Mouse (Mus musculus) pancreas, adult 10 weeks (tissue): ENCODE results near the gene Zfp72. TPM values are rescaled to one million over a fixed set of nuclear protein-coding genes. Genes with fewer than 3 reads are reported as not detected.

Experiments
- polyA plus RNA-seq: library from polyadenylated mRNA; stranded (reverse); fragments of 350-450 nt; fragmentation: Illumina TruSeq; extraction: RNeasy Lipid Tissue Mini Kit (QIAGEN cat#74804); gene quantifications from one replicate; pipeline ENCODE4 v1.2.3, GENCODE M21; 2015; ENCODE audit warnings: low read depth, low replicate concordance; ENCODE audit not compliant: insufficient read depth

The Zfp72 gene
- polyA plus RNA-seq, result 0.63 TPM

DNA sequence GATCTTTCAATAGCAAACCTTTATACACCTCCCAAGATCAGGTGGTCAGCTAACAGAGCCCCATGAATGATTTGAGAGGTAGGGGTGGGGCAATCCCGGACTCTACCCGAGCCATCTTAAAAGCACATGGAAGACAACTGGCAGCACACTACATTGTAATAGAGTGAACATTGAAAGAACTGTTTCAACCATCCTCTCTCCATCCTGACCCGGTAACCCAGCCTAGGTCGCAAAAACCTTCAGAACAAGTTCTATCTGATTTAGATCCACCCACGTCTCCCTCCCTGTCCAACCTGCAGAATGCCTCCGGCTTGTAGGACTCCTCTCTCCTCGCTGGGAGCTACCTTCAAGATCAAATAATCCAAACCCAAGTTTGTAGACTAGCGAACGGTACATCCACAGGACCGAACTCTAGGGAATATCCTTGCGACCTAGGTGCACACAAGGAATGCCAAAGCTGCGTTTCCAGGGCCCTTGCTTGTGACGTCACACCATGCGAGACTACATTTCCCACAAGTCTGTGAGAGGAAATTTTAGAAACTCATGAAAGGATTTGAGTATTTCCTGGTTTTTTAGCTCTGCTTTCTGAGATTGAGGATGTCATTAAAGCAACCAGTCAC, at the start of gene Zfp72:
Zfp72 (minus strand) TSS at position 466 of the 620 bp plus-strand sequence.

DNA sequence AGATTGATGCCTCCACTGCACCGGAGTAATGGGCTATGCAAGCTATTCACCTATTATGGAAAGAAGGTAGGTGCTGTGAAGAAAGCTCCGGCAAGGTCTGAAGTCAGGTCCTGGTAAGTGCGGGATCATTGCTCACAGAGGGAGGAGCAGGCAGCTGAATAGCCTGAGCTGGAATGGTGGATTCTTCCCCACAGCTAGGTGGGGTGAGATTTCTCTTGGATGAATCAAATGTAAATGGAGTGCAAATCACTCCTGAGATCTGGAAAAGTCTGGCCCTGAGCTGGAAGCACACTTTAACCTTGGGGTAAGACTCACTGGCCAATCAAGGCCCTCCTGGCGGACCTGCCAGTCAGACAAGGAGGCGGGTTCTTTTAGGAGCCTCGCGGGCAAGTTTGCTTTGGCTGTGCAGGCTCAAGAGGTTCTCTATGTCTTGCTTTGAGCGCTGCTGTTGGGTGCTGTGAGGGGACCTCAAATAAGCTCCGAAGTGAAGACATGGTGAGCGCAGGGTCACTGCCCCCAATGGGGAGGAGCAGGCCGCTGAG, 8.7 kb upstream of the Zfp72 start, which contains the start of gene Ftl1-ps1:
Ftl1-ps1 (plus strand) TSS at position 397 of the 542 bp plus-strand sequence.

DNA sequence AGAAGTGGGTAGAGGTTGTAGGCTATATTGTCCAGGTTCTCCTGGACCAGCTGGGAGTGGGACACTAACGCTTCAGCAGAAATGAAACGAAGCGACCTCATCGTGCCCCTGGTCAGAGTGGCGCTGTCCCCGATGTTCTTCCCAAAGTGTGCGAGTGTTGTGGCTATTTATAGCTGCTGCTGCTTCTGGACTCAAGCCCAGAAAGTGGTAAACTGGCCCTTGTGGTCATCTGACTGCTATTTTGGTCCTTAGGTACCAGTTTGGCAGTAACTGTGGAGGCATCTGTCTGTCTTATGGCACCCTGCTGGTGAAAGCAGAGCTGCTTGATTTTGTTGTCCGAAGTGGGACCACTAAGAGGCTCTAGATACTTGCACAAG, 26.8 kb downstream of the Zfp72 start, which contains the start of gene Lrrc14b:
Lrrc14b (minus strand) TSS at position 147 of the 377 bp plus-strand sequence.

DNA sequence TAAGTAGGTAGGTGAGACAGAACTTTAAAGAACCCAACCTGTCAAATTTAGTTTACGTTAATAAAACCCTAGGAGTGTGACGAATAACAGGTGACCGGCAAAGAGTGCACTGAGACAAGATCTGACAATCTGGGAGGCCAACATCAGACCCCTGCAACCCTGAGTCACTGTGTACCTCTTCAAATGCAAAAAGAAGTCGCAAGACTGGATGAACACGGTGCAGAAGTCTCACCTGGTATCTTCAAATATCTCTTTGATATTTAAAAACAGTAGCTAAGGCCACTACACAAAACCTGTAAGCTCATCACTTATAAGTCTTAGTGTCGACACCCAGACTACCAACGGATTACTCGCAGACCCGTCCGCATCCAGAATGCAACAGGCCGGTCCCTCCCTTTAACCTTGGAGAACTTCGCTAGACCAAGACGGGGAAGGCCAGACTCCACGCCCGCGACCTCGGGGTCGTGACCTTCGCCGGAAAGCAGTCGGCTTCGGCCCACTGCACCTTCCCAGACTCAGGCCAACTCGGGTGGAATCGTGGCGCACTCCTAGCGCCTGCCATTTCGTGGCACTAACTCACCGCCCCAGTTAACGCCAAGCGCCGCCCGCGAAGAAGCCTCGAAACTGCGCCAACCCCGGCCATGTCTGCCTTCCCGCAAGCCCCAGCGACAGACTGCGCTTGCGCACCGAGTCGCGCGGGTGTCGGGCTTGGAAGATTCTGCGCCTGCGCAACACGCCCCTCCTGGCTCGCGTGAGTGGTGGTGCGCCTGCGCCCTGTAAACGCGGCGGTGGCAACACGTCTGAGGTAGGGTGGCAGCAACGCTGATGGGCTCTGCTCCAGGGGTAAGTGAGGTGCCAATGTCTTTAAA, 40.8 kb downstream of the Zfp72 start, which contains the start of the genes Sdha and Ccdc127:
Sdha (minus strand) TSS at position 715 of the 869 bp plus-strand sequence.
Ccdc127 (plus strand) TSS at position 744 of the 869 bp plus-strand sequence.

Other genes with a start within 250 kb of the Zfp72 start
- gene Exoc3, start 182.1 kb downstream of the Zfp72 start, polyA plus RNA-seq, result 7.4 TPM
- not detected for gene Ahrr, start 98.5 kb downstream of the Zfp72 start, polyA plus RNA-seq
- 18.9 TPM for gene Pdcd6, start 73.3 kb downstream of the Zfp72 start, polyA plus RNA-seq
- 40.8 TPM for gene Sdha, start 40.6 kb downstream of the Zfp72 start, polyA plus RNA-seq
- gene Ccdc127, start 40.5 kb downstream of the Zfp72 start, polyA plus RNA-seq, result 7.6 TPM
- not detected for gene Lrrc14b, start 26.8 kb downstream of the Zfp72 start, polyA plus RNA-seq
- 17.8 TPM for gene Ftl1-ps1, start 8.9 kb upstream of the Zfp72 start, polyA plus RNA-seq
- 4.4 TPM for gene Zfp825, start 103.2 kb upstream of the Zfp72 start, polyA plus RNA-seq
- 5.6 TPM for gene Erap1, start 248.7 kb upstream of the Zfp72 start, polyA plus RNA-seq